Mouse (Mus musculus): ENCODE measurements around the gene Prkca. TPM values are rescaled to one million over a fixed set of nuclear protein-coding genes. Genes with fewer than 3 reads are reported as not detected.

The Prkca gene
- total and polyA plus RNA-seq, 3 experiments: 15.3 to 30.9 (median 19.9) TPM

- DNase-seq (ENCODE audit: low read depth, low spot score): peak; percentile 47
- peaks cover 0 to 57% of the 10 kb centered on the region in 2 experiments; a peak in 2 of 4 replicates for H3K36me3 ChIP-seq (ENCODE audit: control insufficient read depth in 1 of 2, insufficient read depth in 2 of 2, low read length in 2 of 2)
- no peaks in the 10 kb centered on the region for H3K27me3 ChIP-seq (ENCODE audit: control insufficient read depth in 1 of 2, insufficient read depth in 2 of 2, low read length in 2 of 2)
- H3K27ac ChIP-seq (ENCODE audit: control insufficient read depth, low read depth, low read length): peak overlapping the region; percentile 95
- H3K4me1 ChIP-seq (ENCODE audit: control insufficient read depth in 1 of 2, insufficient read depth in 2 of 2, low read length in 2 of 2): peaks cover 33 to 64% of the 10 kb centered on the region in 2 experiments
- peaks cover 12% of the 10 kb centered on the region for H3K79me2 ChIP-seq (ENCODE audit: control insufficient read depth, insufficient read depth, low read length, poor library complexity)
- H3K9me3 ChIP-seq (replicated peaks; ENCODE audit: insufficient read depth, low read length): no peaks in the 10 kb centered on the region
- peak; percentile 23; the same call in 1 of the 2 replicates for TF ChIP-seq TCF12 (IDR thresholded peaks at IDR 0.05; ENCODE audit: low read depth, low read length)
- TF ChIP-seq MAZ (IDR thresholded peaks at IDR 0.05; ENCODE audit: low read depth, low read length): no peak
- no peak for TF ChIP-seq BHLHE40 (IDR thresholded peaks at IDR 0.05; ENCODE audit: borderline replicate concordance, low read depth, low read length)
- TF ChIP-seq SIN3A (IDR thresholded peaks at IDR 0.05; ENCODE audit: low read length): peak; percentile 46; the same call in 1 of the 2 replicates
- no peak for TF ChIP-seq POLR2A (IDR thresholded peaks at IDR 0.05; ENCODE audit: control insufficient read depth in 1 of 2, insufficient read depth in 1 of 2, low read depth in 1 of 2, low read length in 2 of 2, poor library complexity in 1 of 2)
- TF ChIP-seq CTCF (IDR thresholded peaks at IDR 0.05 in 2 of 3, conservative IDR thresholded peaks at IDR 0.05 in 1 of 3; ENCODE audit: control insufficient read depth in 1 of 3, insufficient read depth in 1 of 3, low read depth in 2 of 3, low read length in 3 of 3, poor library complexity in 1 of 3, severe bottlenecking in 1 of 3): no peak
- peak; percentile 51 for TF ChIP-seq GATA1 (IDR thresholded peaks at IDR 0.05; ENCODE audit: low read depth, low read length)
- TF ChIP-seq MXI1 (IDR thresholded peaks at IDR 0.05; ENCODE audit: low read depth, low read length): no peak
- TF ChIP-seq ZC3H11A (IDR thresholded peaks at IDR 0.05; ENCODE audit: low read depth, low read length): no peak
- no peak for TF ChIP-seq KAT2A (conservative IDR thresholded peaks at IDR 0.05; ENCODE audit: low read depth, low read length)
- no peak for TF ChIP-seq TBP (IDR thresholded peaks at IDR 0.05; ENCODE audit: low read depth, low read length)
- TF ChIP-seq USF1 (IDR thresholded peaks at IDR 0.05; ENCODE audit: low read depth, low read length): 0 out of 2 replicates have a peak, but pooled peaks have one; percentile 35
- TF ChIP-seq ETS1 (IDR thresholded peaks at IDR 0.05; ENCODE audit: low read depth, low read length): no peak
- peak; percentile 13 to 34; a peak in 2 of 4 replicates for TF ChIP-seq EP300 (IDR thresholded peaks at IDR 0.05; ENCODE audit: low read depth in 1 of 2, low read length in 2 of 2)
- no peak for TF ChIP-seq CHD2 (IDR thresholded peaks at IDR 0.05; ENCODE audit: low read length)
- peak overlapping the region; percentile 42 for H3K9ac ChIP-seq (ENCODE audit: control insufficient read depth, low read depth, low read length, poor library complexity, severe bottlenecking)
- no peak overlapping the region for H3K4me3 ChIP-seq (ENCODE audit: control insufficient read depth in 1 of 2, insufficient read depth in 1 of 2, low read depth in 2 of 2, low read length in 2 of 2)
Observed at GRCm38 (mm10) chr11:108236754-108237428, 106.8 kb downstream of the Prkca start.

GRCm38 (mm10) chr11:108236195-108236594, 107.5 kb downstream of the Prkca start:
- Histone ChIP-seq H3K4me1 (ENCODE audit: control insufficient read depth in 1 of 2, insufficient read depth in 2 of 2, low read length in 2 of 2) (peaks cover 30 to 64% of the 10 kb centered on the region in 2 experiments), H3K4me3 (ENCODE audit: control insufficient read depth in 1 of 2, insufficient read depth in 1 of 2, low read depth in 2 of 2, low read length in 2 of 2) (no peak overlapping the region), H3K9me3 (replicated peaks; ENCODE audit: insufficient read depth, low read length) (no peaks in the 10 kb centered on the region), H3K9ac (ENCODE audit: control insufficient read depth, low read depth, low read length, poor library complexity, severe bottlenecking) (peak overlapping the region; percentile 42), H3K36me3 (ENCODE audit: control insufficient read depth in 1 of 2, insufficient read depth in 2 of 2, low read length in 2 of 2) (peaks cover 0 to 51% of the 10 kb centered on the region in 2 experiments; a peak in 2 of 4 replicates), H3K79me2 (ENCODE audit: control insufficient read depth, insufficient read depth, low read length, poor library complexity) (peaks cover 11% of the 10 kb centered on the region), H3K27me3 (ENCODE audit: control insufficient read depth in 1 of 2, insufficient read depth in 2 of 2, low read length in 2 of 2) (no peaks in the 10 kb centered on the region), H3K27ac (ENCODE audit: control insufficient read depth, low read depth, low read length) (peak overlapping the region; percentile 95)
- no peak for DNase-seq (ENCODE audit: low read depth, low spot score)
- TF ChIP-seq JUND (IDR thresholded peaks at IDR 0.05; ENCODE audit: low read depth, low read length): no peak
- TF ChIP-seq MXI1 (IDR thresholded peaks at IDR 0.05; ENCODE audit: low read depth, low read length): 0 out of 2 replicates have a peak, but pooled peaks have one; percentile 7

Measured in MEL (cell line).